Mouse (Mus musculus): ENCODE measurements around the gene Camta2. TPM values are rescaled to one million over a fixed set of nuclear protein-coding genes. Genes with fewer than 3 reads are reported as not detected.

Camta2 gene
- total and polyA plus RNA-seq, 3 experiments: 1.0 to 17.0 (median 4.9) TPM

DNA sequence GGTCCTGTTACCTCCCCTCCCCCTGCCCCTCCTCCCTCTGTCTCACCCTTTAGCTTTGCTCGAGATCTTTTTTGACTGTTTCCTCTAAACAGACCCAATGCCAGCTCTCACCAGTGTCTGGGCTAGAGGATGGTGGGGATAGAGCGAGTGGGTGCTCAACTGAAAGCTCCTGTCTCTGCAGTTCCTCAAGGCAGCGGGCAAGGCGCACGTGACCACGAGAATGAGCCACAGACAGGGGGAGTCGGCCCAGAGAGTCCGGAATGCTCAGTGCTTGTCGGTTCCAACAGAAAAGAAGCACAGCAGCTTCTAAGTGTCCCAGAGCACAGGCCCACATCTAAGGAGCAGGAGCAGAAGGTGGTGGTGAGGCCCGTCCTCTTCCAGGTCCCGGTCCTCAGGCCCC is 13.4 kb downstream of the Camta2 start:
- no peak for TF ChIP-seq HCFC1 (IDR thresholded peaks at IDR 0.05; ENCODE audit: low read depth, low read length)
- no peak for TF ChIP-seq MEF2A (IDR thresholded peaks at IDR 0.05; ENCODE audit: borderline replicate concordance, low read depth, low read length)
- TF ChIP-seq SIN3A (IDR thresholded peaks at IDR 0.05; ENCODE audit: low read length): no peak
- TF ChIP-seq POLR2AphosphoS2 (IDR thresholded peaks at IDR 0.05; ENCODE audit: low read depth, low read length): no peak
- no peak for TF ChIP-seq IRF4 (IDR thresholded peaks at IDR 0.05; ENCODE audit: low read depth, low read length)
- TF ChIP-seq NRF1 (IDR thresholded peaks at IDR 0.05; ENCODE audit: low read depth, low read length): no peak
- no peak for TF ChIP-seq ZMIZ1 (IDR thresholded peaks at IDR 0.05; ENCODE audit: low read depth, low read length)
- no peak for DNase-seq (ENCODE audit: extremely low read depth)
- Histone ChIP-seq H3K9me3 (replicated peaks; ENCODE audit: low read length) (no peaks in the 10 kb centered on the region), H3K27me3 (replicated peaks) (no peaks in the 10 kb centered on the region), H3K36me3 (replicated peaks in 1 of 2; ENCODE audit: control insufficient read depth in 1 of 2, insufficient read depth in 1 of 2, low read length in 1 of 2) (peaks cover 57 to 81% of the 10 kb centered on the region in 2 experiments), H3K4me3 (replicated peaks in 1 of 3; ENCODE audit: low read depth in 2 of 3, low read length in 2 of 3, poor library complexity in 1 of 3) (no peak overlapping the region), H3K27ac (ENCODE audit: insufficient read depth, low read depth) (no peak overlapping the region), H3K9ac (ENCODE audit: insufficient read depth, low read depth) (no peak overlapping the region), H3K4me1 (ENCODE audit: control insufficient read depth in 1 of 2, insufficient read depth in 2 of 2) (peaks cover 0 to 26% of the 10 kb centered on the region in 2 experiments; a peak in 2 of 4 replicates), H3K79me2 (replicated peaks; ENCODE audit: control insufficient read depth, extremely low read depth, insufficient read depth, poor library complexity, severe bottlenecking) (no peaks in the 10 kb centered on the region), H3K4me2 (ENCODE audit: insufficient read depth, low read depth, poor library complexity, severe bottlenecking) (no peak overlapping the region)
- dilution Hi-C loops (cut with MboI; ENCODE audit: extremely low pct_ligation_motif_present, extremely low pct_unique_long_range_greater_than_20kb, low sequenced_read_pairs): no loop called here
- in situ Hi-C loops (cut with MboI; ENCODE audit: low pct_ligation_motif_present, low pct_unique_long_range_greater_than_20kb, low sequenced_read_pairs): loop anchor here (5.0 kb wide), 1 partner anchor 33 kb away; no protein-coding TSS in a partner anchor

GRCm38 (mm10) chr11:70674014-70674413 is 13.9 kb downstream of the Camta2 start:
- no peak for TF ChIP-seq NELFE (IDR thresholded peaks at IDR 0.05; ENCODE audit: low read depth, low read length)
- no peak for TF ChIP-seq ZMIZ1 (IDR thresholded peaks at IDR 0.05; ENCODE audit: low read depth, low read length)
- TF ChIP-seq EP300 (IDR thresholded peaks at IDR 0.05; ENCODE audit: low read length): no peak
- TF ChIP-seq MAX (IDR thresholded peaks at IDR 0.05; ENCODE audit: low read length): no peak
- no peak for TF ChIP-seq ZKSCAN1 (IDR thresholded peaks at IDR 0.05; ENCODE audit: borderline replicate concordance, low read depth, low read length)
- TF ChIP-seq NRF1 (IDR thresholded peaks at IDR 0.05; ENCODE audit: low read depth, low read length): no peak
- TF ChIP-seq SMC3 (IDR thresholded peaks at IDR 0.05; ENCODE audit: low read depth, low read length): no peak
- no peak for TF ChIP-seq CHD2 (IDR thresholded peaks at IDR 0.05; ENCODE audit: low read length)
- TF ChIP-seq MEF2A (IDR thresholded peaks at IDR 0.05; ENCODE audit: borderline replicate concordance, low read depth, low read length): no peak
- no peak for TF ChIP-seq CTCF (conservative IDR thresholded peaks at IDR 0.05 in 1 of 2, IDR thresholded peaks at IDR 0.05 in 1 of 2; ENCODE audit: low read depth in 2 of 2, low read length in 2 of 2)
- no peak for TF ChIP-seq PAX5 (IDR thresholded peaks at IDR 0.05; ENCODE audit: low read length)
- no peak for TF ChIP-seq RCOR1 (conservative IDR thresholded peaks at IDR 0.05; ENCODE audit: low read depth, low read length)
- TF ChIP-seq ETS1 (conservative IDR thresholded peaks at IDR 0.05; ENCODE audit: low read depth, low read length): no peak
- TF ChIP-seq USF1 (IDR thresholded peaks at IDR 0.05; ENCODE audit: low read depth, low read length): no peak
- no peak for TF ChIP-seq JUN (IDR thresholded peaks at IDR 0.05; ENCODE audit: insufficient read depth, low read depth, low read length)
- TF ChIP-seq E2F4 (IDR thresholded peaks at IDR 0.05; ENCODE audit: insufficient replicate concordance, low read depth, low read length): no peak
- TF ChIP-seq TBP (conservative IDR thresholded peaks at IDR 0.05; ENCODE audit: low read depth, low read length): no peak
- TF ChIP-seq IRF4 (IDR thresholded peaks at IDR 0.05; ENCODE audit: low read depth, low read length): no peak
- TF ChIP-seq POLR2AphosphoS2 (IDR thresholded peaks at IDR 0.05; ENCODE audit: low read depth, low read length): no peak
- no peak for TF ChIP-seq SIN3A (IDR thresholded peaks at IDR 0.05; ENCODE audit: low read length)
- Histone ChIP-seq H3K79me2 (replicated peaks; ENCODE audit: control insufficient read depth, extremely low read depth, insufficient read depth, poor library complexity, severe bottlenecking) (no peaks in the 10 kb centered on the region), H3K9me3 (replicated peaks; ENCODE audit: low read length) (no peaks in the 10 kb centered on the region), H3K27ac (ENCODE audit: insufficient read depth, low read depth) (no peak overlapping the region), H3K9ac (ENCODE audit: insufficient read depth, low read depth) (no peak overlapping the region), H3K4me2 (ENCODE audit: insufficient read depth, low read depth, poor library complexity, severe bottlenecking) (no peak overlapping the region), H3K27me3 (replicated peaks) (no peaks in the 10 kb centered on the region), H3K4me1 (ENCODE audit: control insufficient read depth in 1 of 2, insufficient read depth in 2 of 2) (peaks cover 0 to 21% of the 10 kb centered on the region in 2 experiments; a peak in 2 of 4 replicates), H3K36me3 (replicated peaks in 1 of 2; ENCODE audit: control insufficient read depth in 1 of 2, insufficient read depth in 1 of 2, low read length in 1 of 2) (peaks cover 53 to 76% of the 10 kb centered on the region in 2 experiments), H3K4me3 (replicated peaks in 1 of 3; ENCODE audit: low read depth in 2 of 3, low read length in 2 of 3, poor library complexity in 1 of 3) (no peak overlapping the region)
- DNase-seq (ENCODE audit: extremely low read depth): no peak
- dilution Hi-C loops (cut with MboI; ENCODE audit: extremely low pct_ligation_motif_present, extremely low pct_unique_long_range_greater_than_20kb, low sequenced_read_pairs) (no loop called here), in situ Hi-C loops (cut with MboI; ENCODE audit: low pct_ligation_motif_present, low pct_unique_long_range_greater_than_20kb, low sequenced_read_pairs) (loop anchor here (5.0 kb wide), 1 partner anchor 33 kb away; no protein-coding TSS in a partner anchor)

Data from CH12.LX (cell line).